Mouse (Mus musculus): ENCODE measurements around the gene Ssh2.

DNA sequence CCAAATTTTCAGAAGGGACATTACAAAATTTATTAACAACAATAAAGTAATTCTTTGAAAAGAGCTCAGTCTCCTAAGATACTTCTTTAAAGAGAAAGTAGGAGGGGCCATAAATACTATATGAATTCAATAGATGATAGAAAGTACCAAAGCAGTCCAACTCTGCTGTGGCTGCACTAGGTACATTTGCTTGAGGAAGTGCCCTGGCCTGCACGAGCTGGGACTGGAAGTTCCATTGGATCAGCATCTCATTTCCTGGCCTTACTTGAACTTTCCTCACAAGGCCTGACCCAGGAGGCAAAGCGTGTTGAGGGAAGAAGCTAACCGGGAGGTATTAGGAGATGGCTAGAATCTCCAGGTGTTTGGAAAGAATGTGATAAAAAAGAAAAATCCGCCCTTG is 75.4 kb downstream of the Ssh2 start:
- TF ChIP-seq CTCF (IDR thresholded peaks at IDR 0.05; ENCODE audit: borderline replicate concordance, extremely low read depth, insufficient read depth, insufficient read length) (no peak), POLR2A (IDR thresholded peaks at IDR 0.05; ENCODE audit: borderline replicate concordance, extremely low read depth, insufficient read depth, insufficient read length, poor library complexity, severe bottlenecking) (no peak)

All from brain, embryonic 14.5 days (tissue).